Mouse (Mus musculus): ENCODE results near the gene Col9a2. TPM values are rescaled to one million over a fixed set of nuclear protein-coding genes. Genes with fewer than 3 reads are reported as not detected.
"Not testable (repeated sequence)": the region's sequence is repeated elsewhere in the genome, so short reads cannot be mapped to it uniquely, and the experiment has no call there.

The Col9a2 gene
- polyA plus RNA-seq, 1 experiment from 2014 or later = 0.67 TPM

DNA sequence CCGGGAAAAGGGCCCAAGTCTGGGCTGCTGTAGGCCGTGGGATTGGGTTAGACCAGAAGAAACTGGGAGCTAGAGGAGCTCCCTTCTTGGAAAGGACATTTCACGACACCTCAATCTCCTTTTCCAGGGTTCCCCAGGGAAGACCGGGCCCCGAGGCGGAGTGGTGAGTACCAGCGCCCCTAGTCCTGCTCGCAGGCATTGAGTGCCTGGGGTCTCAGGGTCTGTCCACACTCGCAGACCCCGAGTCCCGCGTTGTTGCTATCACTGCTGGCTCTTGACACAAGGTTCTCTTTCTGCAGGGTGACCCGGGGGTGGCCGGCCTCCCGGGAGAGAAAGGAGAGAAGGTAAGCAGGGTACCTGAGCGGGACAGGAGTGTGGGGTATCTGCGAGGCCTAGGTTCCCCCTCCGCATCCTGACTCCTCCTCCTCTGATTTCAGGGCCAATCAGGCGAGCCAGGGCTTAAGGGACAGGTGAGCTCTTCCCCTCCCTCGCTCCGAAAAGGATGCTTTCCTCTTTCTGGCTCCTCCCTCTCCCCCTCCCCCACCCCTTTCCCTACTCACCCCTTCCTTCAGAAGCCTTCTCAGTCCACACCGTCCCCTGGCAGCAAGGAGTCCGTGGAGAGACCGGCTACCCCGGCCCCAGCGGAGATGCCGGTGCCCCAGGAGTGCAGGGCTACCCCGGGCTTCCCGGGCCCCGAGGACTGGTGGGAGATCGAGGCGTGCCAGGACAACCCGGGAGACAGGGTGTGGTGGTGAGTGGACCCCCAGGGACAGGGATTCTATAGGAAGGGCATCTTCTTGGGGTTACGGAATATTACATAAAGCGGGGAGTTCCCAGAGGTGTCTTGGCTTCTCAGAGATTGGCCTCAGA is 13.5 kb downstream of the Col9a2 start:
- no peaks in the 10 kb centered on the region for H3K9me3 ChIP-seq (replicated peaks; ENCODE audit: control insufficient read depth, low read length)
- no peaks in the 10 kb centered on the region for H3K4me1 ChIP-seq (ENCODE audit: control insufficient read depth, low read depth, low read length)
- peaks cover 17% of the 10 kb centered on the region for H3K27me3 ChIP-seq (ENCODE audit: control insufficient read depth, insufficient read depth, low read depth, low read length)
- 15% methylated on average over 35 of the region's 35 CpGs for WGBS (ENCODE audit: insufficient replicate concordance)
- H3K4me3 ChIP-seq (ENCODE audit: low read depth, low read length) = no peak overlapping the region
- H3K36me3 ChIP-seq (ENCODE audit: control insufficient read depth, insufficient read depth) = no peaks in the 10 kb centered on the region
- no peak overlapping the region for H3K27ac ChIP-seq (ENCODE audit: low read length)
- no peak overlapping the region for H3K4me2 ChIP-seq (ENCODE audit: low read depth, low read length)
- no peak overlapping the region for H3K9ac ChIP-seq (ENCODE audit: low read depth, low read length)
- no peak for ATAC-seq (ENCODE audit: low read depth)

GRCm38 (mm10) chr4:121056342-121056741 is 17.2 kb downstream of the Col9a2 start:
- no peak for ATAC-seq (ENCODE audit: low read depth)
- WGBS (ENCODE audit: insufficient replicate concordance) = 30% methylated on average over 3 of the region's 3 CpGs
- H3K9me3 ChIP-seq (replicated peaks; ENCODE audit: control insufficient read depth, low read length) = no peaks in the 10 kb centered on the region
- H3K27me3 ChIP-seq (ENCODE audit: control insufficient read depth, insufficient read depth, low read depth, low read length) = peaks cover 17% of the 10 kb centered on the region
- no peaks in the 10 kb centered on the region for H3K4me1 ChIP-seq (ENCODE audit: control insufficient read depth, low read depth, low read length)
- H3K27ac ChIP-seq (ENCODE audit: low read length) = no peak overlapping the region
- peaks cover 4% of the 10 kb centered on the region; the same call in 1 of the 2 replicates for H3K36me3 ChIP-seq (ENCODE audit: control insufficient read depth, insufficient read depth)
- H3K9ac ChIP-seq (ENCODE audit: low read depth, low read length) = no peak overlapping the region
- no peak overlapping the region for H3K4me2 ChIP-seq (ENCODE audit: low read depth, low read length)
- H3K4me3 ChIP-seq (ENCODE audit: low read depth, low read length) = no peak overlapping the region

GRCm38 (mm10) chr4:121057032-121057431 is 17.8 kb downstream of the Col9a2 start:
- Histone ChIP-seq H3K4me1 (ENCODE audit: control insufficient read depth, low read depth, low read length) (no peaks in the 10 kb centered on the region), H3K27ac (ENCODE audit: low read length) (no peak overlapping the region)

GRCm38 (mm10) chr4:121059218-121059617 is 20.0 kb downstream of the Col9a2 start:
- not testable (repeated sequence) for H3K27me3 ChIP-seq (ENCODE audit: control insufficient read depth, insufficient read depth, low read depth, low read length); ATAC-seq (ENCODE audit: low read depth); H3K9me3 ChIP-seq (replicated peaks; ENCODE audit: control insufficient read depth, low read length); H3K4me3 ChIP-seq (ENCODE audit: low read depth, low read length); H3K4me2 ChIP-seq (ENCODE audit: low read depth, low read length); H3K9ac ChIP-seq (ENCODE audit: low read depth, low read length); H3K27ac ChIP-seq (ENCODE audit: low read length); H3K4me1 ChIP-seq (ENCODE audit: control insufficient read depth, low read depth, low read length); H3K36me3 ChIP-seq (ENCODE audit: control insufficient read depth, insufficient read depth)
- 77% methylated on average over 10 of the region's 10 CpGs for WGBS (ENCODE audit: insufficient replicate concordance)

More at GRCm38 (mm10) chr4:121057032-121057431, 17.8 kb downstream of the Col9a2 start:
- H3K4me2 ChIP-seq (ENCODE audit: low read depth, low read length) = no peak overlapping the region
- no peak for ATAC-seq (ENCODE audit: low read depth)
- H3K4me3 ChIP-seq (ENCODE audit: low read depth, low read length) = no peak overlapping the region
- H3K9ac ChIP-seq (ENCODE audit: low read depth, low read length) = no peak overlapping the region
- H3K9me3 ChIP-seq (replicated peaks; ENCODE audit: control insufficient read depth, low read length) = no peaks in the 10 kb centered on the region
- 23% methylated on average over 2 of the region's 2 CpGs for WGBS (ENCODE audit: insufficient replicate concordance)
- H3K27me3 ChIP-seq (ENCODE audit: control insufficient read depth, insufficient read depth, low read depth, low read length) = peaks cover 16% of the 10 kb centered on the region
- H3K36me3 ChIP-seq (ENCODE audit: control insufficient read depth, insufficient read depth) = peaks cover 4% of the 10 kb centered on the region; the same call in 1 of the 2 replicates

DNA sequence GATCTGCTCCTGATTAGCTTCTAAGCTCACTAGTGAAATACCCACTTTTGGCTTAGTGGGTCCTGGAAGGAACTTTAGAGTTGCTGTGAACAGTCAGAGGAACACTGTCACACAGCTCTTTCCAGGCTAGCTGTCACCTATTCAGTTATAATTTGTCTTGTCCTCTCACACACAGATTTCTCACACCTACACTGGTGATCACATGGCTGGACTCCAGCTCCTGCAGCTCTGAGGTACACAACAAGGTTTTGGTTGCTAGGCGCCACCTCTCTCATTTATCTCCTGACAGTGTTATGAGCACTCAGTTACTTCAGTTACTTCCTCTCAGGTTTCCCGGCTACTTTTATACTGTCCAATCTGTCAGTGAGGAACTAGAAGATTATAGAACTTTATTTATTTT is 26.2 kb downstream of the Col9a2 start:
- WGBS (ENCODE audit: insufficient replicate concordance) = 75% methylated on average over 2 of the region's 2 CpGs
- Histone ChIP-seq H3K27me3 (ENCODE audit: control insufficient read depth, insufficient read depth, low read depth, low read length) (no peaks in the 10 kb centered on the region), H3K9ac (ENCODE audit: low read depth, low read length) (no peak overlapping the region), H3K36me3 (ENCODE audit: control insufficient read depth, insufficient read depth) (peaks cover 3% of the 10 kb centered on the region), H3K9me3 (replicated peaks; ENCODE audit: control insufficient read depth, low read length) (no peaks in the 10 kb centered on the region), H3K27ac (ENCODE audit: low read length) (no peak overlapping the region), H3K4me2 (ENCODE audit: low read depth, low read length) (no peak overlapping the region), H3K4me1 (ENCODE audit: control insufficient read depth, low read depth, low read length) (no peaks in the 10 kb centered on the region), H3K4me3 (ENCODE audit: low read depth, low read length) (no peak overlapping the region)
- ATAC-seq (ENCODE audit: low read depth) = no peak

DNA sequence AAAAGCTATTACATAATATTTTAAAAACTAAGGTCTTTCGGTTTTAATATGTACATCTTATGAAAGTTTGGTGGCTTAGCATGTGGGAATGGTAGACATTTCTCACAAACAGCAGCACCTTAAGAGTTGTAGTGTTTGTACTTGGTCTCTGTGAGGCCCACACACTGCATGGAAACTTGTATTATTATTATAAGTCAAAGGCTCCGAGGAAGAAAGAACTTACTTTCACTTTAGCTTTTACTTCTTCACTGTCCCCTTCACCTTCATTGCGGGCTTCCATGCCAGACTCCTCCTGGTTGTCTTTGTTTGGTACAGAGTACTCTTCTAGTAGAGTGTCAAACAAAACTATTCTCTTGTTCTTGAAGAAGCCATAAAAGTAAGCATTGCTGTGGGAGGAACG is 35.1 kb downstream of the Col9a2 start:
- no peaks in the 10 kb centered on the region for H3K4me1 ChIP-seq (ENCODE audit: control insufficient read depth, low read depth, low read length)
- H3K4me2 ChIP-seq (ENCODE audit: low read depth, low read length) = no peak overlapping the region
- peaks cover 6% of the 10 kb centered on the region; the same call in 1 of the 2 replicates for H3K36me3 ChIP-seq (ENCODE audit: control insufficient read depth, insufficient read depth)
- no peak overlapping the region for H3K9ac ChIP-seq (ENCODE audit: low read depth, low read length)
- H3K27me3 ChIP-seq (ENCODE audit: control insufficient read depth, insufficient read depth, low read depth, low read length) = no peaks in the 10 kb centered on the region
- no peaks in the 10 kb centered on the region for H3K9me3 ChIP-seq (replicated peaks; ENCODE audit: control insufficient read depth, low read length)
- no peak overlapping the region for H3K4me3 ChIP-seq (ENCODE audit: low read depth, low read length)
- ATAC-seq (ENCODE audit: low read depth) = no peak
- WGBS (ENCODE audit: insufficient replicate concordance) = 80% methylated on average over 4 of the region's 4 CpGs
- no peak overlapping the region for H3K27ac ChIP-seq (ENCODE audit: low read length)

DNA sequence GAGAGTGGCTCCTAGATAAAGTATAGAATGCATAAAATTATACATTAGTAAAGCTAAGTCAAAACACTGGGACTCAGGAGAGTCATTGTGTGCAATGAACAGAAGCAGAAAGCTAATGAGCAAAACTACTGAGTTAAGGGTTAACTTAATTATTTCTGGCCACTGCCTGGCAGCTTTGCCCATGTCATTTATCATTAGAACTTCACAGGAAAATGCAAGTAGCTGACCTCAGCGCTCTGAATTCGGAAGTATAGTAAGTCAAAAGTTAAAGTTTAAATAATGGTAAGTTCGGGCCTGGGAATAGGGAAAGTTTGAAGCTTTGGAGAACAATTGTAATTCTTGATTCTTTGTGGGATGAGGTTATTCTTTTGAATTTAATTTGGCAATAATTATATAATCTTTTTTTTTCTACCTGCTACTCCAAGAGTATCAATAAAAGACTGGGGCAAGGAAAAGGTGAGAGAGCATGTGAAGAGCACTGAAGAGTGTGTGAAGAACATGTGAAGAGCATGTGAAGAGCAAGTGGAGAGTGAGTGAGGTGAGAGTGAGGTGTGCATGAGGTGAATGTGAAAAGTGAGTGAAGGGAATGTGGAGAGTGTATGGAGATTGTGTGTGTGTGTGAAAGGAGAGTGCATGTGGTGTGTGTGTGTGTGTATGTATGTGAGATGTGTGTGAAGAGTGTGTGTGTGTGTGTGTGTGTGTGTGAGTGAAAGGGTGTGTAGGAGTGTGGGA is 38.9 kb downstream of the Col9a2 start:
- H3K9me3 ChIP-seq (replicated peaks; ENCODE audit: control insufficient read depth, low read length) = no peaks in the 10 kb centered on the region
- H3K27ac ChIP-seq (ENCODE audit: low read length) = no peak overlapping the region
- no peaks in the 10 kb centered on the region for H3K4me1 ChIP-seq (ENCODE audit: control insufficient read depth, low read depth, low read length)
- H3K36me3 ChIP-seq (ENCODE audit: control insufficient read depth, insufficient read depth) = peaks cover 11% of the 10 kb centered on the region; the same call in 1 of the 2 replicates
- no peak overlapping the region for H3K9ac ChIP-seq (ENCODE audit: low read depth, low read length)
- ATAC-seq (ENCODE audit: low read depth) = no peak
- 69% methylated on average over 3 of the region's 3 CpGs for WGBS (ENCODE audit: insufficient replicate concordance)
- no peaks in the 10 kb centered on the region for H3K27me3 ChIP-seq (ENCODE audit: control insufficient read depth, insufficient read depth, low read depth, low read length)
- H3K4me2 ChIP-seq (ENCODE audit: low read depth, low read length) = no peak overlapping the region
- H3K4me3 ChIP-seq (ENCODE audit: low read depth, low read length) = no peak overlapping the region

- ATAC-seq (ENCODE audit: low read depth) = no peak
- WGBS (ENCODE audit: insufficient replicate concordance) = 71% methylated on average over 1 of the region's 1 CpGs
- H3K36me3 ChIP-seq (ENCODE audit: control insufficient read depth, insufficient read depth) = peaks cover 16% of the 10 kb centered on the region; the same call in 1 of the 2 replicates
Measured at GRCm38 (mm10) chr4:121080395-121080794, 41.2 kb downstream of the Col9a2 start.

GRCm38 (mm10) chr4:121084506-121084905 is 45.3 kb downstream of the Col9a2 start:
- Histone ChIP-seq H3K4me1 (ENCODE audit: control insufficient read depth, low read depth, low read length) (no peaks in the 10 kb centered on the region), H3K27me3 (ENCODE audit: control insufficient read depth, insufficient read depth, low read depth, low read length) (no peaks in the 10 kb centered on the region), H3K36me3 (ENCODE audit: control insufficient read depth, insufficient read depth) (peaks cover 12% of the 10 kb centered on the region), H3K27ac (ENCODE audit: low read length) (no peak overlapping the region), H3K4me3 (ENCODE audit: low read depth, low read length) (no peak overlapping the region), H3K9me3 (replicated peaks; ENCODE audit: control insufficient read depth, low read length) (no peaks in the 10 kb centered on the region), H3K9ac (ENCODE audit: low read depth, low read length) (no peak overlapping the region), H3K4me2 (ENCODE audit: low read depth, low read length) (no peak overlapping the region)
- ATAC-seq (ENCODE audit: low read depth) = no peak

More at GRCm38 (mm10) chr4:121080395-121080794, 41.2 kb downstream of the Col9a2 start:
- no peak overlapping the region for H3K9ac ChIP-seq (ENCODE audit: low read depth, low read length)
- H3K4me1 ChIP-seq (ENCODE audit: control insufficient read depth, low read depth, low read length) = no peaks in the 10 kb centered on the region
- no peak overlapping the region for H3K4me2 ChIP-seq (ENCODE audit: low read depth, low read length)
- no peak overlapping the region for H3K27ac ChIP-seq (ENCODE audit: low read length)
- no peak overlapping the region for H3K4me3 ChIP-seq (ENCODE audit: low read depth, low read length)
- H3K9me3 ChIP-seq (replicated peaks; ENCODE audit: control insufficient read depth, low read length) = no peaks in the 10 kb centered on the region
- H3K27me3 ChIP-seq (ENCODE audit: control insufficient read depth, insufficient read depth, low read depth, low read length) = no peaks in the 10 kb centered on the region

Measured in liver, embryonic 16.5 days (tissue).